Mouse (Mus musculus) WW6 (cell line): ENCODE measurements around the gene Ucp2.
A peak's percentile ranks its signal among the peaks of the same experiment; 100 is the strongest.

Experiments used
- DNase-seq: peaks from one replicate; pipeline ENCODE4 v3.0.0-alpha.2; 2013; ENCODE audit warnings: low read depth, low spot score

Gene Ucp2

DNA sequence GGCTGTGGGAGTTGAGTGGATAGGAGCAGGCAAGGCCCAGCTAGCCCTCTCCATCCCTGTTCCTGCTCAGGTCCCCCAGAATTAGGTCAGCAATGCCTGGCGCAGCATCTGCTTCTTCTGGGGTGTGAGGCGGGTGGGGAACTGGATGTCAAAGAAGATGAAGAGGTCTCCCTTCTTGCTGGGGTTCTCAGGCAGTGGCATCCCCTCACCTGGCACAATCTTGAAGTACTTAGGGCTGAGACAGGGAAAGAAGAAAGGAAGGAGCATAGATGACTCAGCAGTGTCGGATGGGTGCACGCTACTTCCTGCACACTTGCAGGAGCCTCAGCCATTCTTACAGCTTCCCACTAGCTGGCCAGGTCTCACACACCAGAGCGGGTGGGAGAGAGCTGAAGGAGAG, 9.9 kb downstream of the Ucp2 start:
- DNase-seq, result no peak

DNA sequence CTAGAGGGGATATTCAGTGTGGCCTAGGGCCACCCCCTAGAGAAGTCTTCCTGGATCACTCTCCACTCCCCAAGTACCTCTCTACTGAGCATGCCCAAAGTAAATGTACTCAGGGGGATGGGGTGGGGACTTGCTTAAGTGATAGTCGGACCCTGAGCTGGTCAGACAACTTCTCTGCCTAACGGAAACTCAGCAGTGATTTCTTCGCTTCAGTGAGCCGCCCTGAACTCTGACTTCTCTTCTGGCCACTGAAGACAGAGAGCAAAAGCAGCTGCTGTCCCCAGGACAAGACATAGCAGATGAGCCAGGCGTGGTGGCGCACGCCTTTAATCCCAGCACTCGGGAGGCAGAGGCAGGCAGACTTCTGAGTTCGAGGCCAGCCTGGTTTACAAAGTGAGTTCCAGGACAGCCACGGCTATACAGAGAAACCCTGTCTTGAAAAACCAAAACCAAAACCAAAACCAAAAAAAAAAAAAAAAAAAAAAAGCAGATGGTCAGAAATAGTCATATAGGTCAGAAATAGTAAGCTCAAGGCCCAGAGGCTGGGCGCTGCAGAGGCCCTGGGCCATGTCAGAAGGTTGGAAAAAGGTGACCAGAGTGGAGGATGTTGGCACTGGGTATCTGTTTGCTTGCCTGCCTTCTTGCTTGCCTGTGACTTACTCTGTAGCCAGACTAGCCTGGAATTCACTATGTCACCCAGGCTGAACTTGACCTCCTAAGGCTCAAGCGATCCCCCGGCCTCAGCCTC, 11.8 kb downstream of the Ucp2 start:
- no peak for DNase-seq

DNA sequence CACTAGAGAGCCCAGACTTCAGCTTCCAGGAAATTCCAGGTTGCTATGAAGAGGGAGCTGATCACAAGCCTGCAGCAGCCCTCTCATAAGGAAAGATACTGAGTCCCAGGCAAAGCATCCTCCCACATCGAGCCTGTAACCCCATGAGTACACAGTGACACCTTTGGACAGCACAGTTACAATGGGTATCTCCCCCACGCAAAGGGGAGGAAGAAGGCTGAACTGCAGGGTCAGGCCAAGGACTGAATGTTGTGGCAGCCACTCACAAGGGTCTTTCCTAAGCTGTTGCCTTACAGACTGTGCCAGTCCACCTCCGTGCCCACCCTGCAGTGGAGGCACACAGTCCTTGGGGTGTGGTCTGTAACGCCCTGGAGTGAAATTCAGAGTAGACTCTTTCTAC, 13.4 kb downstream of the Ucp2 start:
- no peak for DNase-seq

DNA sequence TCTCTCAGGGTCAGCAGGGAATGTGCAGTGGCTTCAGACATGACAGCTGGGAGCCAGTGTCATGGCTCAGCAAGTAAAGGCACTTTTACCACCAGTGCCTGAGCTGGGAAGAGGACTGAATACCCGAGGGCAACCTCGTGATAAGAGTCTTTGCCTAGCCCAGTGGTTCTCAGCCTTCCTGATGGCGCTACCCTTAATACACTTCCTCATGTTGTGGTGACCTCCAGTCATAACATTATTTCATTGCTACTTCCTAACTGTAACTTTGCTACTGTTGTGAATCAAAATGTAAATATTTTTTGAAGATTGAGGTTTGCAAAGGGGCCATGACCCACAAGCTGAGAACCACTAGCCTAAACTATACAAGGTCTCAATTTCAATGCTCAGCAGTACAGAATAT, 15.5 kb downstream of the Ucp2 start:
- DNase-seq, result no peak

DNA sequence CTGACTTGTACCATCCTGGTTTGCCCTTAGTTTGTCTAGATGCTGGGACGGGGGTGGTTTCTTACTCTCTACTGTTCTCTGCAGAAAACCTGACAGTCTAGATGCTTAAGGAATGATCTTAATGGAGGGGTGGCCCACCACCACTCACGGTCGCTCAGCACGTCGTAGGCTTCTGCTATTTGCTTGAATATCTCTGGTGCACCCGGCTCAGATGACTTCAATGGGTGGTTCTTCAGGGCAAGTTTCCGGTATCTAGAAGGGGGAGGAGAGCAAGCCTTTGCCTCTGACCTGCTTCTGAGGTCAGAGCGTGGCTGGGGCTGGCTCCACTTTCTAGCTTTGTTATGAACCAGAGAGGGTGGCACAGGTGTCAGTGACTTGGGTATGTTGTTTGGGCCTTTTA, 18.5 kb downstream of the Ucp2 start:
- no peak for DNase-seq

DNA sequence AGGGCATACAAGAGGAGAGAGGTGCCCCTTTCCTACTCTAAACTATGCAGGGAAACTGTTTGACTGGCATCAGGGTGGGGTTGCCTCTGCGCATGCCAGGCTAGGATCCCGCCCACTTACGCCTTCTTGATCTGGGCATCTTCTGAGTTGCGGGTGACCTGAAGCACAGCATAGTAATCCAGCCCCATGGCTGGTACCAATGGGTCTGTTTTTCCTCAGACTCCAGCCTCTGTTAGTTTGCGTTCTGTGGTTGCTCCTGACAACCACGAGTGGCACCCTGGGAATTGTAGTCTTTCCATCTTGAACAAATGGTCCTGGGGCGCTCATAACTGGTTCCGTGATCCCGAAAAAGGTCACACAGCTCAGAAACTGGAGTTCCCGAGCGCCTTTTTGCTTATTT, 21.4 kb downstream of the Ucp2 start, which contains the start of gene Dnajb13:
Dnajb13 (minus strand) TSS at position 388 of the 400 bp plus-strand sequence.
- DNase-seq, result no peak

DNA sequence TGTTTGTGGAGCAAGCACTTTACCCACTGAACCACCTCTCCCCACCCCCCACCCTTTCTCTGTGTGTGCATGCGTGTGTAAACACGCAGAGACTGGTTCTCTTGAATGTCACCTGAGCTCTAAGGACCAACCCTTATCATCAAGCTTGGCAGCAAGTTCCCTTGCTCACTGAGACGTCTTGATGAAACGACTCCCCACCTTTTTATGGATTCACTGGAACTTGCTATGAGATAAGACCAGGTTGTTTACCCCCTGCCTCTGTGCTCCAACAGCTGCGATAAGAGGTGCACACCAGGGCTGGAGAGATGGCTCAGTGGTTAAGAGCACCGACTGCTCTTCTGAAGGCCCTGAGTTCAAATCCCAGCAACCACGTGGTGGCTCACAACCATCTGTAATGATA, 27.1 kb downstream of the Ucp2 start:
- DNase-seq, result no peak

DNA sequence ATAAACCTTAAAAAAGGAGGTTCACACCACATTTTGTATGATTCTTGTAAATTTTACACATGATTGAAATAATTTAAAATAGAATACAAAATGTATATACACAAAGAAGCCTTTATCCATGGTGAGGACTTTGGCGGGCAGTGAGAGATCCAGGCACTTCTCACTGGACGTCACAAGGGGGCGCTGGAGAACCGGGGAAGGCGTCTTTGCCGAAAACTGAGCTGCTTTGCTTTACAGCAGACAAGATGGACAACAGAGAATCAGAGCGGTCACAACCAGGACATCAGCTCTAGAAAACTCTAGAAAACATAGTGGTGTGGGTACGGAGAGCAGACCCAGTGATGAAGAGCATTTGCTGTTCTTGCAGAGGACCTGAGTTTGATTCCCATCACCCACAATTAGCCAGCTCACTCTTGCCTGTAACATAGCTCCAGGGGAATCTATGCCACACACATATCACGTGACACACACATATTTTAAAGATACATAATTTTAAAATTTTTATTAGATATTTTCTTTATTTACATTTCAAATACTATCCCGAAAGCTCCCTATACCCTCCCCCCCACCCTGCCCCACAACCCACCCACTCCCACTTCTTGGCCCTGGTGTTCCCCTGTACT, 27.6 kb downstream of the Ucp2 start:
- DNase-seq, result no peak

DNA sequence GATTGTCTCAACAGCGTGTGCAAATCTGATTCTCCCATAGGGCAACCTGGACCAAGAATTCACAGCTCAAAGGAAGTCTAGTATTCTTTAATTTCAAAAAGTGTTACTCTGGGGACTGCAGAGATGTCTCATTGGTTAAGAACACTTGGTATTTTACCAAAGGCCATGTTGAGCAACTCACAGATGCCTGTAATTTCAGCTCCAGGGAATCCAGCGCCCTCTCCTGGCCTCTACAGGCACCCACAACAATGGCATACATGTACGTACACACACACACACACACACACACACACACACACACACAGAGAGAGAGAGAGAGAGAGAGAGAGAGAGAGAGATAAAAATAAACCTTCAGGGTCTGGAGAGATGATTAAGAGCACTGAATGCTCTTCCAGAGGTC, 29.1 kb downstream of the Ucp2 start:
- no peak for DNase-seq

DNA sequence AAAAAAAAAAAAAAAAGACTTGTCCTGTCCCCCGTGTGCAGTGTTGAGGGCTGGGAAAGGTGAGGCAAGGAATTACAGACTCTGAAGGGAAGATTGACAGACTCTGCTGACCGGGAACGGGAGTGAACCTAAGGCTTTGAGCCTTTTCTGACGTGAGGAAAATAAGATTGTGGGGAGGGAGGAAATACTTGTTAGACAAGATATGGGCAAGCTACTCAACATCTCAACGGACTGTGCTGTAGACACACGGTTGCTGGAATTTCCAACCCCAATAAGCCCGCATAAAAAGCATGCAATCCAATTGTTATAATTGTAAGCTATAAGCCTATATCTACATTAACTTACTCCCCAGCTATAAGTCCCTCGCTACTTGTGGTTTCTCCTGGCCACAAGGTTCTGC, 31.5 kb downstream of the Ucp2 start:
- no peak for DNase-seq

DNA sequence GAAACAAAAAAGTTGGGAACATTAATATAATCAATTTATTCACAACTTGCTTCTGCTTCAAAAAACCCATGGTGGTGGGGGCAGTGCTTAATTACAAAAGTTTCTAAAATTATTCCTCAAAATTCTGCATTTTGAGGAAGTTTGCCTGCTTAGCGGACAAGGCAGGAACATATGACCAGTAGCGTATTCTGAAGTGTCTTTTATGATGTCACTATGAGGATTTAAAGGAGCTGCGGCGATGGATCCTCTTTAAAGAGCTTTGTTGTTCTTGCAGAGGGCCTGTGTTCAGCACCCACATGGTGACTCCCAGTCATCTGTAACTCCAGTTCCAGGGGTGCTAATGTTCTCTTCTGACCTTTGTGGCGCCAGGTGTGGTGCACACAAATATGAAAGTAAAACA, 37.6 kb downstream of the Ucp2 start:
- no peak for DNase-seq

DNA sequence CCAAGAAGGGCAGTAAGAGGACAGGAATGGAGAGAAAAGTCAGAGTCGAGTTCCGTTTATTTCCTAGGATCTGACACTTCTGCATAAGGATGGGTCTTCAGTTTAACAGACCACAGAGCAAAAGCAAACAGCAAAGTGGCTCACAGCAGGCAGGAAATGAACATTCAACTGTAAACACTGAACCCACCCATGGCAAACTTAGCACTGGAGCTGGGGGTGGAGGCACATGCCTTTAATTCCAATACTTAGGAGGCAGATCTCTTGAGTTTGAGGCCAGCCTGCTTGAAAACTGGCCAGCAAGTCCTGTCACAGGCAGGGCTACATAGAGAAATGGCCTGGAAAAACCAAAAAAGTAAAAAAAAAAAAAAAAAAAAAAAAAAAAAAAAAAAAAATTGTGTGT, 40.4 kb downstream of the Ucp2 start:
- DNase-seq, result no peak

DNA sequence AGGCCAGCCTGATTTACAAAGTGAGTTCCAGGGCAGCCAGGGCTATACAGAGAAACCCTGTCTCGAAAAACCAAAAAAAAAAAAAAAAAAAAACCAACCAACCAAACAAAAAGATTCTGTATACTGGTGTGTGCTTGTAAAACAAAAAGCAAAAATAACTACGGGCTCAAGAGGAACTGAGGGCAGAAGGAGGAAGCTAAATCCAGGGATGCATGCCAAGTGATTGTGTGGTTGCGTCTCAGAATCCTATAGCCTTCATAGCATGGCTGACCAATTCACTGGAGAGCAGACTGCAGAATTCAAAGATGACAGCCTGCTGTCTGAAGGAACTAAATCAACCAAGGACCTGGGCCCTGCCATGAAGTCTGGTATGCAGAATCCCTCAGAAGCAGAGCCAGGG, 41.1 kb downstream of the Ucp2 start:
- no peak for DNase-seq

DNA sequence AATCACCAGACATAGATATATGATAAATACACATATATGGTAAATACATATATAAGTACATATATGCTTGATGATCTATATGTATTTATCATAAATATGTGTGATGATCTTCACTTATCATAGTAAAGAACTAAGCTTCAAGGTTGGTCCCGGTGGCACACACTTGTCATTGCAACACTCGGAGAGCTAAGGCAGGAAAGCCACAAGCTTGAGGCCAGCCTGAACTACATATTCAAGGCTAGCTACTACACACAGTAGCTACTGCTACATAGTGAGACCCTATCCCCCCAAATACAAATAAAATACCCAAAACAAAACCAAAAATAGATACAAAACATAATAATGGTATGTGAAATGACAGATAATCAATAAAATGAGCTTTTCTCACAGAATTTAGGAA, 42.7 kb downstream of the Ucp2 start:
- no peak for DNase-seq

DNA sequence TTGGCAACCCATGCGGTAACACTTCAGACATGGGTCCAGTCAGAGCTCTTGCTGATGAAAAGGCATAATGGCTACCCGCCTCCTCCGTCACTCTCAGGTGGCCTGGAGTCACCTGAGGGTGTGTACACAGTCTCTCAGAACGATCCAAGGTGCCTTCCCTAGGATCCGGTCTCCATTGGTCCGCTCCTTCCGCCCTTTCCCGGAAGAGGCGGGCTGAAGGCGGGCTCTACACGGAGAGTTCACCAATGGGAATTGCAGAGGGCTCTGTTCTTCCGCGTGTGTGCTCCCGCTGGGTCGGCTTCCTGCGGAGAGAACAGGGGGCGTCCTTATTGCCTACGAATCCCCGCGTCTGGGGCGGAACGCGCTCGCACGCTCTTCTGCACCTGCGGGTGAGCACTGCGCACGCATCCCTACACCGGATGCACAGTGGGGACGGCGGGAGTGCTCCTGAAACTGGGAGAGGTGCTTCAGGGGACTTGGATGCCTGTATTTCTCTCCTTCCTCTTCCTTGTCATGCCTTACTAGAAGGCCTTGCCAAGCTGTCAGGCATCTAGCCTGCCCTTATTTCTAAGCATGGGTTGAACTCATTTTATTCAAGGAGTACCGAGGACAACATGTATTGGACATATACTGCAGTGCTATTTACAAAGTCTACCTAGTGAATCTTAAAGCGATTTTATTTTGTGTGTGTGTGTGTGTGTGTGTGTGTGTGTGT, 43.8 kb downstream of the Ucp2 start, which contains the start of gene Coa4:
Coa4 (plus strand) TSS at position 268 of the 715 bp plus-strand sequence.
- DNase-seq, result peak; percentile 94

DNA sequence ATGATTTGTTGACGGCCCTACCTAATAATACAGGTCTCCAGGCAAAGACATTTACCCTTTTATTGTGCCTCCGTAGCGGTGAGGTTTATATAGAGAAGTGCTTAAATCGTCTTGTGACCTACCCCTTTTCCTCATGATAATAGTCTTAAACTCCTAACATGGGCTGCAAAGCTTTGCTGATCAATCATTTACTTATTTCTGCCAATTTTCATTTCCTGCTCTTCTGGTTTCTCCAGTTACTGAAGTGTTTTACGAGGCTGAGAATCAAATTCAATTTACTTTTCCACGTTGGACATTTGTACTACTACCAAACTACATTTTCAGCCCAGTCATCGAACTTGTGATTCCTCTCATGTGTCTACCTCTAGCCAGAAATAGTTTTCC, 44.4 kb downstream of the Ucp2 start:
- no peak for DNase-seq

DNA sequence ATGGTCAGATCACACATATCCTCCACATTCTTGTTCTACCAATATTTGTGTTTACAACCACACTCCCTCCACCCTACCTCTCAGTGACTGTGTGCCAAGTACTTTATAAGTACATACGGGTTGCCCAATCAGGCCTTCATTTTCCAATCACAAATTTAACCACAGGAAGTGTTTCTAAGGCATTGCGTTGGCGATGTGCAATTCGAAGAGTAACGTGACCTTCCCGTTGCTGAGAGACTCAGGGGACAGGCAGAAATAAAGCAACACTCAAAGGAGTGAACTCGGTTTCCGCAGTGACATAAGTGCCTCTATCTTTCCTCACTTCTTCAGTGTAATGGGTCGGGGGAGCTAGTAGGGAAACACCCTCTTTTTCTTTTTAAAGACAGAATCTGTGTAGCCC, 46.4 kb downstream of the Ucp2 start:
- DNase-seq, result no peak

DNA sequence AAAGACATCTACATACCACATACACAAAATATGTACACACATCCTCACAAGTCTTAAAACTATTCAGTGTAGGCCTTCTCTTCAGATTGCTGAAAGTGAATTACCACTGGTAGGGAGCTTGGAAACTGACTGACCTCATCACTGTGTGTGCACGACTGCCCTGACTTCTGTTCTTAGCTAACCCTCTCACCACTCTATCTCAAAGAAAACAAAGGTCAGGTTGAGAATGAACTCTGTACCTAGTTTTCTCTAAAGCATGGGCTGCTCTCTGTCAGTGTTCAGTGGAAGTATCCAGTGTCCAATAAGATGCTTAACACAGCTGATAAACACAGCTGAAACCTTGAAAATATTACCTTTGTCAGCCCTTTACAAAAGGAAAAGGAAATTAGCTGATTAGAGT, 51.3 kb downstream of the Ucp2 start:
- no peak for DNase-seq

DNA sequence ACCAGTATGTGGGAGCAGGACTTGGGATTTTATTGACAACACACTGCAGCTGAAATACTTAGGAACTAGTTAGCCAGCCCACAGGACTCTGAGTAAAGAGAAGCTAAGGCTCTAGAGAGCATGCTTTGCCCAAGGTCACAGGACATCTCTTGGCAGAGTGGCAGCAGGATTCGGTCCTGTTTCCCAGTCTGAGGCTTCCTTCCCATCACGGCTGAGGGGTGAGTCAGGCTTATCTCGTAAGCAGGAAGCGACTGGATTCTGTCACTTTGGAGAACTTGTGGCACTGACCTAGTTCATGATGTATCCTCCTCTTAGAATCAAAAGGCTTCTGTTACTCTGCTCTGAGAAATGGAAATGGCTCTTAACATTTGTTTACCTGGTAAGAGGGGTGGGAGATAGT, 54.5 kb downstream of the Ucp2 start:
- no peak for DNase-seq

DNA sequence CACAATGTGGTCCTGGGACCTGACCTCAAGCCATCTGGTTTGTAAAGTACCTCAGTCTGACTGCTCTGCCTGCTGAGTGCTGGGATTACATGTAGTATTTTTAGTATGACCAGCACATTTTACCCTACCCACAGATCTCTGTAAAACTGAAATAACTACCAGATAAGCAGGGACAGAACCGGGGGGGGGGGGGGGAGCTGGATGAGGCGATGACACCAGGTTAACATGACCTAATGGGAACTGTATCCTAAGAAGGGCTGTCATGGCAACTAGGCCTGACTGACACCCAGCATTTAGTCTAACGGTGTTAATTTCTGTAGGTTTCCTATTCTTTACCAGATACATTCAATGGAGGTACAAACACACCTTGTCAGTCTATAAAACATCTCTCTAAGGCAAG, 56.7 kb downstream of the Ucp2 start:
- no peak for DNase-seq

DNA sequence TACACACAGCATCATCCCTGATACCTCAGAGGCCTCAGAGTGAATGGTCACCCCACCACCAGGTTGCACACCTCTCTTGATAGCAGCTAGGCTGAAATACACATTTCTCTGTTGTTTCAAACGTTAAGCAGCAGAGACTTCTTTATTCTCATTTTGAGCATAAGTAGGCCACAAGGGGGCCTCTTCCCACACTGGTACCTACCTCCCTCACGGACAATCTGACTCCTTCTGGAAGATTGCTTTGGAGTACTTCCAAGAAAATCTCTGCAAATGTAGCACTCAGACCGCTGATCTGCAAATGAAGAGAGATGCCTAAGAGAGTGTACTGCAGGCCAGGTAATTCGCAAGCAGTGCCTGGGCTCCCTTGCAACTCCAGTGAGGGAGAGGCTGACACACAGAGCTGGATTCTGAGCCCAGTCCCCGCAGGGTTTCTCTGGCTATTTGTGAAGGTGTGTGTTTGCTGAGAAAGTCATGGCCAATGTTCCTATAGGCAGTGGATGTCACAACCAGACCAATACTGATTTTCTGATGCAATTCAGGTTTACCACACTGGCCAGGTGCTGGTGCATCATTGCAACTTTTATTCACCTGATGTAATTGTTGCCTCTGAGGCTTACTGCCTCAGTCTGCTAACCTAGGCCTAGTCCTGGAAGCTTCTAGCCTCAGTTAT, 57.3 kb downstream of the Ucp2 start:
- no peak for DNase-seq
